Mouse (Mus musculus): ENCODE measurements at regions not wholly inside any gene's neighbourhood (a gene's known extent, or its start where the extent isn't known, plus 50 kb on each side); places are given as distances from the start of the nearest gene placed in this dataset.

DNA sequence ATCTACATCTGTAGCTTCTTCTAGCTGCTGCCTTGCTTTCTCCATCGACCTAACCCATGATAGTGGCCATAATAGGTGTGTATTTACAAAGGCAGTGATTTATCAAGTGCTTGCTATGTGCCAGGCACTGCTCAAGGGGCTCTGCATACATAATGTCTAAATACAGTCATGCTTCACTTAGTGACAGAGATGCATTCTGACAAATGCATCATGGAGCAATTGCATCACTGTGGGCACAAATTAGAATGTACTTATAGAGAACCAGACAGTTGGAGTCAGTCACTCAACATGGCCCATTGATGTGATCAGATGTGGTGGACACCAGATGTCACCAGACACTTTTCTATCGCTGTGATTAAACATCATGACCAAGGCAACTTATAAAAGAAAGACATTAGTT, 223.3 kb upstream of the Ntm start:
- no peak for TF ChIP-seq CTCF (IDR thresholded peaks at IDR 0.05)
- no peak for TF ChIP-seq POLR2A (IDR thresholded peaks at IDR 0.05; ENCODE audit: insufficient read depth, low read depth, low read length)

Measured in heart, adult 2 months (tissue).